16 mouse cellular contexts compared by ENCODE assay signal in genomic region chr2:32065371-32065791, GRCm38 (mm10). TPM values are rescaled to one million over a fixed set of nuclear protein-coding genes. Genes with fewer than 3 reads are reported as not detected.
A peak's percentile ranks its signal among the peaks of the same experiment; 100 is the strongest.
DNase-seq lines count a peak whose midpoint lies in the region; ATAC-seq lines count a peak whose summit lies in the region.
"Had no signal": no experiment of that assay in that cellular context is flagged by ENCODE, and none has a peak within 500 bp of the region (broad histone marks: within the 10 kb centered on the region; RNA-seq: fewer than 3 reads in every experiment).

No protein-coding gene starts in this region.

- no peak for ATAC-seq in heart, embryonic 11.5 days (replicated peaks; ENCODE audit: insufficient number of reproducible peaks, low FRiP score, low TSS enrichment)
- no peak for ATAC-seq in liver, embryonic 12.5 days
- peak; percentile 62 for ATAC-seq in inflammation-experienced regulatory T-cells, adult 6 months
- ATAC-seq: forebrain, embryonic 14.5 days; lung, postnatal 0 days had no signal

- 54% methylated on average over 5 of the region's 5 CpGs for WGBS in heart, embryonic 11.5 days (ENCODE audit: insufficient replicate concordance)
- WGBS in liver, embryonic 12.5 days (ENCODE audit: insufficient replicate concordance) = 68% methylated on average over 5 of the region's 5 CpGs

- peak overlapping the region; percentile 96 for H3K27ac ChIP-seq in heart, embryonic 11.5 days (ENCODE audit: low read depth, low read length)
- 0 out of 2 replicates have a peak overlapping the region, but pooled peaks have one; percentile 9 for H3K27ac ChIP-seq in liver, embryonic 12.5 days
- H3K27ac ChIP-seq: hindbrain, embryonic 15.5 days had no signal

- H3K9me3 ChIP-seq in heart, embryonic 11.5 days (replicated peaks; ENCODE audit: control insufficient read depth, low read length) = no peaks in the 10 kb centered on the region
- H3K9me3 ChIP-seq in liver, embryonic 12.5 days (replicated peaks) = no peaks in the 10 kb centered on the region
- H3K9me3 ChIP-seq: hindbrain, embryonic 15.5 days; limb, embryonic 15.5 days had no signal

- intact Hi-C loops in heart, postnatal 25 days (cut with DNase I) = no loop called here
- intact Hi-C loops in left cerebral cortex, postnatal 10 days (cut with DNase I) = no loop called here

- H3K4me3 ChIP-seq in heart, embryonic 11.5 days (ENCODE audit: low read depth, low read length) = no peak overlapping the region
- no peak overlapping the region for H3K4me3 ChIP-seq in liver, embryonic 12.5 days
- H3K4me3 ChIP-seq: hindbrain, embryonic 15.5 days; limb, embryonic 15.5 days had no signal

- peak overlapping the region; percentile 47 for H3K9ac ChIP-seq in heart, embryonic 11.5 days (ENCODE audit: low read depth, low read length)
- no peak overlapping the region for H3K9ac ChIP-seq in liver, embryonic 12.5 days
- H3K9ac ChIP-seq: hindbrain, embryonic 15.5 days; limb, embryonic 15.5 days had no signal

- H3K4me1 ChIP-seq in heart, embryonic 11.5 days (ENCODE audit: control insufficient read depth, insufficient read depth, low read length) = peaks cover 82% of the 10 kb centered on the region
- H3K4me1 ChIP-seq in liver, embryonic 12.5 days = peaks cover 70% of the 10 kb centered on the region

- DNase-seq in heart, postnatal 25 days (ENCODE audit: low spot score) = no peak
- no peak for DNase-seq in liver
- DNase-seq in thymus, postnatal 14 days = peak; percentile 84
- no peak for DNase-seq in embryo, embryonic 11 days
- no peak for DNase-seq in left cerebral cortex, postnatal 10 days (ENCODE audit: extremely low spot score in 1 of 2, low spot score in 2 of 2)
- DNase-seq: cerebellum, adult 11-12 months; kidney, postnatal 4 days; layer of hippocampus, postnatal 36 days; right cerebral cortex, postnatal 25 days had no signal

- H3K36me3 ChIP-seq in heart, embryonic 11.5 days (ENCODE audit: control insufficient read depth, insufficient read depth, low read length) = peaks cover 7% of the 10 kb centered on the region
- peaks cover 65% of the 10 kb centered on the region for H3K36me3 ChIP-seq in liver, embryonic 12.5 days
- H3K36me3 ChIP-seq: hindbrain, embryonic 15.5 days; limb, embryonic 15.5 days had no signal

- H3K4me2 ChIP-seq in heart, embryonic 11.5 days = no peak overlapping the region
- H3K4me2 ChIP-seq in liver, embryonic 12.5 days = no peak overlapping the region
- H3K4me2 ChIP-seq: hindbrain, embryonic 15.5 days; limb, embryonic 15.5 days had no signal

- no peaks in the 10 kb centered on the region for H3K27me3 ChIP-seq in heart, embryonic 11.5 days (ENCODE audit: control insufficient read depth, insufficient read depth, low read length)
- H3K27me3 ChIP-seq in liver, embryonic 12.5 days (replicated peaks) = no peaks in the 10 kb centered on the region
- H3K27me3 ChIP-seq: hindbrain, embryonic 15.5 days; limb, embryonic 15.5 days had no signal

RNA-seq across cellular contexts. Expression of gene Fam78a, which starts 19.3 kb away (rescaled TPM):
- 43.1 and 43.7 TPM in 2 replicates for polyA plus RNA-seq in heart, embryonic 11.5 days (2014; fragmentation: Nextera tagmentation; extraction: Ambion mirVana)
- 10 to 100 TPM; 20.0 TPM for total RNA-seq in heart, postnatal 25 days (2021)
- 22.4 and 22.6 TPM in 2 replicates for polyA plus RNA-seq in liver, embryonic 12.5 days (2016; fragmentation: Nextera tagmentation; extraction: Ambion mirVana)
- polyA plus RNA-seq in inflammation-experienced regulatory T-cells, adult 6 months (2017; shearing (Covaris generic)) = 10 to 100 TPM; 21.3 to 26.7 (median 22.5) TPM
- total RNA-seq in left cerebral cortex, postnatal 10 days (2021) = 1 to 10 TPM; 1.2 to 2.3 TPM

RNA-seq across cellular contexts. Expression of gene Plpp7, which starts 29.9 kb away (rescaled TPM):
- 10.0 and 11.7 TPM in 2 replicates for polyA plus RNA-seq in heart, embryonic 11.5 days (2014; fragmentation: Nextera tagmentation; extraction: Ambion mirVana)
- total RNA-seq in heart, postnatal 25 days (2021) = 10 to 100 TPM; 31.8 to 33.7 TPM
- polyA plus RNA-seq in liver, embryonic 12.5 days (2016; fragmentation: Nextera tagmentation; extraction: Ambion mirVana) = 3.0 and 3.4 TPM in 2 replicates
- not detected for polyA plus RNA-seq in inflammation-experienced regulatory T-cells, adult 6 months (2017; shearing (Covaris generic))
- 10 to 100 TPM; 18.7 to 22.9 TPM for total RNA-seq in left cerebral cortex, postnatal 10 days (2021)
